Mouse (Mus musculus) midbrain, embryonic 12.5 days (tissue): ENCODE measurements around the gene Mtmr12. TPM values are rescaled to one million over a fixed set of nuclear protein-coding genes. Genes with fewer than 3 reads are reported as not detected.

Experiments used
- ATAC-seq: fragments of 200-750 bp; cut with Nextera tagmentation; 2 replicates; pipeline ENCODE4 v1.8.0; 2017; ENCODE audit warnings: low read depth, moderate TSS enrichment, moderate library complexity; ENCODE audit not compliant: low FRiP score
- H3K27ac ChIP-seq: fragments of 300-500 bp; sonication (generic); replicated peaks from 2 replicates; pipeline ENCODE4 v1.5.1; 2016; ENCODE audit warnings: mild to moderate bottlenecking
- H3K27me3 ChIP-seq: fragments of 300-500 bp; sonication (generic); 2 replicates; pipeline ENCODE4 v1.6.1; 2016; ENCODE audit warnings: mild to moderate bottlenecking
- H3K36me3 ChIP-seq: fragments of 300-500 bp; sonication (generic); 2 replicates; pipeline ENCODE4 v1.6.1; 2016
- H3K4me1 ChIP-seq: fragments of 300-500 bp; sonication (generic); 2 replicates; pipeline ENCODE4 v1.6.1; 2016
- H3K4me2 ChIP-seq: fragments of 300-500 bp; sonication (generic); replicated peaks from 2 replicates; pipeline ENCODE4 v1.6.1; 2016; ENCODE audit warnings: mild to moderate bottlenecking, moderate library complexity
- H3K4me3 ChIP-seq: fragments of 300-500 bp; sonication (generic); 2 replicates; pipeline ENCODE4 v1.5.1; 2016; ENCODE audit warnings: mild to moderate bottlenecking
- H3K9ac ChIP-seq: fragments of 300-500 bp; sonication (generic); replicated peaks from 2 replicates; pipeline ENCODE4 v1.6.1; 2016; ENCODE audit warnings: mild to moderate bottlenecking, moderate library complexity
- H3K9me3 ChIP-seq: fragments of 300-500 bp; sonication (generic); 2 replicates; pipeline ENCODE4 v1.6.1; 2016; ENCODE audit warnings: mild to moderate bottlenecking
- WGBS: fragments of 180-500 bp; shearing (Covaris S2); methylation state at CpG from one replicate; pipeline ENCODE4 v1.1.7; 2016; 5-methylcytosine and 5-hydroxymethylcytosine counted together
- polyA plus RNA-seq: library from polyadenylated mRNA; unstranded; fragments of >200 nt; fragmentation: Nextera tagmentation; extraction: Ambion mirVana; gene quantifications from 2 replicates; pipeline ENCODE4 v1.2.1, GENCODE M21; 2016

Gene Mtmr12
- polyA plus RNA-seq, 1 experiment from 2014 or later = 18.3 TPM

- Histone ChIP-seq H3K4me1 (peaks cover 12% of the 10 kb centered on the region), H3K9ac (no peak overlapping the region), H3K27ac (no peak overlapping the region), H3K9me3 (no peaks in the 10 kb centered on the region), H3K4me3 (no peak overlapping the region), H3K36me3 (peaks cover 12% of the 10 kb centered on the region), H3K27me3 (no peaks in the 10 kb centered on the region), H3K4me2 (no peak overlapping the region)
- 76% methylated on average over 6 of the region's 6 CpGs for WGBS
- no peak for ATAC-seq
These were observed 40.9 kb downstream of the Mtmr12 start for GRCm38 (mm10) chr15:12245580-12246359.

GRCm38 (mm10) chr15:12246360-12247158, 41.7 kb downstream of the Mtmr12 start:
- H3K27ac ChIP-seq = no peak overlapping the region
- peaks cover 12% of the 10 kb centered on the region for H3K4me1 ChIP-seq
- H3K36me3 ChIP-seq = peaks cover 19% of the 10 kb centered on the region
- WGBS = 54% methylated on average over 11 of the region's 11 CpGs
- ATAC-seq = peak; percentile 82
- no peaks in the 10 kb centered on the region for H3K9me3 ChIP-seq
- H3K9ac ChIP-seq = no peak overlapping the region
- H3K4me3 ChIP-seq = no peak overlapping the region
- no peak overlapping the region for H3K4me2 ChIP-seq
- H3K27me3 ChIP-seq = no peaks in the 10 kb centered on the region

GRCm38 (mm10) chr15:12247159-12247603, 42.4 kb downstream of the Mtmr12 start:
- Histone ChIP-seq H3K9ac (no peak overlapping the region), H3K27me3 (no peaks in the 10 kb centered on the region), H3K4me1 (peaks cover 12% of the 10 kb centered on the region), H3K4me3 (no peak overlapping the region), H3K27ac (no peak overlapping the region), H3K4me2 (no peak overlapping the region), H3K36me3 (peaks cover 25% of the 10 kb centered on the region), H3K9me3 (no peaks in the 10 kb centered on the region)
- 41% methylated on average over 4 of the region's 4 CpGs for WGBS
- ATAC-seq = peak; percentile 47; the same call in 1 of the 2 replicates

GRCm38 (mm10) chr15:12248279-12248678, 43.5 kb downstream of the Mtmr12 start:
- ATAC-seq = no peak
- Histone ChIP-seq H3K9ac (no peak overlapping the region), H3K4me3 (no peak overlapping the region), H3K27me3 (no peaks in the 10 kb centered on the region), H3K36me3 (peaks cover 32% of the 10 kb centered on the region), H3K27ac (no peak overlapping the region), H3K4me1 (peaks cover 12% of the 10 kb centered on the region), H3K4me2 (no peak overlapping the region), H3K9me3 (no peaks in the 10 kb centered on the region)
- 63% methylated on average over 4 of the region's 4 CpGs for WGBS

GRCm38 (mm10) chr15:12250350-12250749, 45.5 kb downstream of the Mtmr12 start:
- Histone ChIP-seq H3K27me3 (no peaks in the 10 kb centered on the region), H3K4me1 (peaks cover 12% of the 10 kb centered on the region), H3K9me3 (no peaks in the 10 kb centered on the region), H3K36me3 (peaks cover 23% of the 10 kb centered on the region), H3K4me2 (no peak overlapping the region), H3K4me3 (no peak overlapping the region), H3K9ac (no peak overlapping the region), H3K27ac (no peak overlapping the region)
- ATAC-seq = no peak
- 88% methylated on average over 5 of the region's 5 CpGs for WGBS

GRCm38 (mm10) chr15:12251416-12252140, 46.8 kb downstream of the Mtmr12 start:
- H3K27ac ChIP-seq = no peak overlapping the region
- no peak for ATAC-seq
- peaks cover 8% of the 10 kb centered on the region for H3K4me1 ChIP-seq
- 91% methylated on average over 15 of the region's 15 CpGs for WGBS
- H3K9ac ChIP-seq = no peak overlapping the region
- H3K4me3 ChIP-seq = no peak overlapping the region
- H3K9me3 ChIP-seq = no peaks in the 10 kb centered on the region
- no peaks in the 10 kb centered on the region for H3K27me3 ChIP-seq
- peaks cover 26% of the 10 kb centered on the region for H3K36me3 ChIP-seq
- no peak overlapping the region for H3K4me2 ChIP-seq

- WGBS = 95% methylated on average over 2 of the region's 2 CpGs
- no peak for ATAC-seq
- no peaks in the 10 kb centered on the region for H3K9me3 ChIP-seq
- peaks cover 3% of the 10 kb centered on the region; the same call in 1 of the 2 replicates for H3K4me1 ChIP-seq
- no peaks in the 10 kb centered on the region for H3K27me3 ChIP-seq
- H3K36me3 ChIP-seq = peaks cover 26% of the 10 kb centered on the region
- no peak overlapping the region for H3K4me2 ChIP-seq
- no peak overlapping the region for H3K9ac ChIP-seq
- H3K4me3 ChIP-seq = no peak overlapping the region
- H3K27ac ChIP-seq = no peak overlapping the region
These were observed 47.3 kb downstream of the Mtmr12 start for GRCm38 (mm10) chr15:12252141-12252489.

GRCm38 (mm10) chr15:12257730-12258494, 53.1 kb downstream of the Mtmr12 start:
- Histone ChIP-seq H3K9me3 (no peaks in the 10 kb centered on the region), H3K4me3 (no peak overlapping the region), H3K4me1 (no peaks in the 10 kb centered on the region), H3K36me3 (peaks cover 49% of the 10 kb centered on the region), H3K27me3 (no peaks in the 10 kb centered on the region), H3K9ac (no peak overlapping the region), H3K4me2 (no peak overlapping the region), H3K27ac (no peak overlapping the region)
- WGBS = 92% methylated on average over 16 of the region's 16 CpGs
- no peak for ATAC-seq

- H3K4me3 ChIP-seq = no peak overlapping the region
- ATAC-seq = no peak
- no peak overlapping the region for H3K4me2 ChIP-seq
- peaks cover 84% of the 10 kb centered on the region for H3K36me3 ChIP-seq
- H3K27me3 ChIP-seq = no peaks in the 10 kb centered on the region
- no peak overlapping the region for H3K27ac ChIP-seq
- H3K9me3 ChIP-seq = no peaks in the 10 kb centered on the region
- WGBS = 91% methylated on average over 3 of the region's 3 CpGs
- H3K4me1 ChIP-seq = no peaks in the 10 kb centered on the region
- H3K9ac ChIP-seq = no peak overlapping the region
These were observed 58.2 kb downstream of the Mtmr12 start for GRCm38 (mm10) chr15:12263056-12263455.

GRCm38 (mm10) chr15:12266460-12266859, 61.6 kb downstream of the Mtmr12 start:
- no peak overlapping the region for H3K9ac ChIP-seq
- H3K4me1 ChIP-seq = no peaks in the 10 kb centered on the region
- no peak for ATAC-seq
- no peaks in the 10 kb centered on the region for H3K27me3 ChIP-seq
- WGBS = 80% methylated on average over 8 of the region's 8 CpGs
- peaks cover 85% of the 10 kb centered on the region for H3K36me3 ChIP-seq
- H3K27ac ChIP-seq = no peak overlapping the region
- H3K4me3 ChIP-seq = no peak overlapping the region
- H3K9me3 ChIP-seq = no peaks in the 10 kb centered on the region
- H3K4me2 ChIP-seq = no peak overlapping the region

- Histone ChIP-seq H3K4me2 (no peak overlapping the region), H3K9me3 (no peaks in the 10 kb centered on the region), H3K27ac (no peak overlapping the region), H3K4me1 (no peaks in the 10 kb centered on the region), H3K27me3 (no peaks in the 10 kb centered on the region), H3K4me3 (no peak overlapping the region), H3K9ac (no peak overlapping the region), H3K36me3 (peaks cover 75% of the 10 kb centered on the region)
- ATAC-seq = peak; percentile 72
- 57% methylated on average over 1 of the region's 1 CpGs for WGBS
These were observed 63.2 kb downstream of the Mtmr12 start for GRCm38 (mm10) chr15:12268021-12268420.
